Mouse (Mus musculus): ENCODE results near the gene Fbxo47. TPM values are rescaled to one million over a fixed set of nuclear protein-coding genes. Genes with fewer than 3 reads are reported as not detected.

Fbxo47 gene
- 1 to 10 TPM in 1 of 2 experiments, under 1 TPM in 1; 0.69 to 1.3 TPM for total RNA-seq (2021)
- long read RNA-seq, experiment 1, partial matches to known transcripts: 0 of 3 reads
- long read RNA-seq, experiment 1, other reads (novel, unspliced or antisense): 3 of 3 reads
- long read RNA-seq, experiment 2, partial matches to known transcripts: 0 of 2 reads
- long read RNA-seq, experiment 2, other reads (novel, unspliced or antisense): 2 of 2 reads

GRCm38 (mm10) chr11:97883918-97884600 is at the start of gene Fbxo47:
TSS of gene Fbxo47 (minus strand) at chr11:97884154.
- DNase-seq: peak; percentile 97

- peak; percentile 29 for DNase-seq
Observed at GRCm38 (mm10) chr11:97933553-97933952, 49.6 kb upstream of the Fbxo47 start.

- DNase-seq: no peak
Observed at GRCm38 (mm10) chr11:97928905-97929304, 45.0 kb upstream of the Fbxo47 start.

- DNase-seq: peak; percentile 35
Observed at GRCm38 (mm10) chr11:97924217-97924616, 40.3 kb upstream of the Fbxo47 start.

- no peak for DNase-seq
Observed at GRCm38 (mm10) chr11:97923639-97924038, 39.7 kb upstream of the Fbxo47 start.

GRCm38 (mm10) chr11:97915974-97916503 is 32.1 kb upstream of the Fbxo47 start:
- no peak for DNase-seq

GRCm38 (mm10) chr11:97915471-97915870 is 31.5 kb upstream of the Fbxo47 start:
- DNase-seq: no peak

- no peak for DNase-seq
Observed at GRCm38 (mm10) chr11:97913111-97913510, 29.2 kb upstream of the Fbxo47 start.

- DNase-seq: no peak
Observed at GRCm38 (mm10) chr11:97908634-97909348, 24.8 kb upstream of the Fbxo47 start.

GRCm38 (mm10) chr11:97907935-97908334 is 24.0 kb upstream of the Fbxo47 start:
- DNase-seq: no peak

- DNase-seq: no peak
Observed at GRCm38 (mm10) chr11:97906905-97907304, 23.0 kb upstream of the Fbxo47 start.

- no peak for DNase-seq
Observed at GRCm38 (mm10) chr11:97905941-97906340, 22.0 kb upstream of the Fbxo47 start.

GRCm38 (mm10) chr11:97905540-97905939 is 21.6 kb upstream of the Fbxo47 start:
- no peak for DNase-seq

GRCm38 (mm10) chr11:97904801-97905200 is 20.8 kb upstream of the Fbxo47 start:
- no peak for DNase-seq

- DNase-seq: no peak
Observed at GRCm38 (mm10) chr11:97901806-97902205, 17.9 kb upstream of the Fbxo47 start.

GRCm38 (mm10) chr11:97899822-97900221 is 15.9 kb upstream of the Fbxo47 start:
- DNase-seq: peak; percentile 94

- no peak for DNase-seq
Observed at GRCm38 (mm10) chr11:97897568-97898185, 13.7 kb upstream of the Fbxo47 start.

- DNase-seq: no peak
Observed at GRCm38 (mm10) chr11:97896655-97897054, 12.7 kb upstream of the Fbxo47 start.

GRCm38 (mm10) chr11:97891821-97892220 is 7.9 kb upstream of the Fbxo47 start:
- no peak for DNase-seq

GRCm38 (mm10) chr11:97885296-97885915 is 1.5 kb upstream of the Fbxo47 start:
- no peak for DNase-seq

GRCm38 (mm10) chr11:97884601-97885185 is 739 bp upstream of the Fbxo47 start:
- no peak for DNase-seq

GRCm38 (mm10) chr11:97883542-97883917 is 424 bp downstream of the Fbxo47 start:
- DNase-seq: peak; percentile 80
